Mouse (Mus musculus) intestine, embryonic 14.5 days (tissue): ENCODE results near the gene Tle3. TPM values are rescaled to one million over a fixed set of nuclear protein-coding genes. Genes with fewer than 3 reads are reported as not detected.

Experiments
- ATAC-seq: fragments of 200-750 bp; cut with Nextera tagmentation; replicated peaks from 2 replicates; pipeline ENCODE4 v1.8.0; 2017; ENCODE audit warnings: low read depth, moderate number of reproducible peaks, moderate TSS enrichment, moderate library complexity; ENCODE audit not compliant: low FRiP score, low TSS enrichment
- DNase-seq: peaks from one replicate; pipeline ENCODE4 v3.0.0-alpha.2; 2018; ENCODE audit warnings: low spot score
- H3K27ac ChIP-seq: fragments of 300-500 bp; sonication (generic); 2 replicates; pipeline ENCODE4 v1.5.1; 2014; ENCODE audit warnings: low read depth, mild to moderate bottlenecking, control low read depth
- H3K27me3 ChIP-seq: fragments of 300-500 bp; sonication (generic); replicated peaks from 2 replicates; pipeline ENCODE4 v1.6.1; 2014; ENCODE audit warnings: low read length, control low read depth; ENCODE audit not compliant: control insufficient read depth, insufficient read depth
- H3K36me3 ChIP-seq: fragments of 300-500 bp; sonication (generic); 2 replicates; pipeline ENCODE4 v1.6.1; 2014; ENCODE audit warnings: low read length, control low read depth; ENCODE audit not compliant: control insufficient read depth, insufficient read depth
- H3K4me1 ChIP-seq: fragments of 300-500 bp; sonication (generic); replicated peaks from 2 replicates; pipeline ENCODE4 v1.6.1; 2014; ENCODE audit warnings: low read length, control low read depth, mixed read lengths; ENCODE audit not compliant: control insufficient read depth, insufficient read depth
- H3K4me2 ChIP-seq: fragments of 300-500 bp; sonication (generic); 2 replicates; pipeline ENCODE4 v1.6.1; 2014; ENCODE audit warnings: low read length
- H3K4me3 ChIP-seq: fragments of 300-500 bp; sonication (generic); 2 replicates; pipeline ENCODE4 v1.5.1; 2014; ENCODE audit warnings: low read depth, low read length, control low read depth, mixed read lengths
- H3K9ac ChIP-seq: fragments of 300-500 bp; sonication (generic); 2 replicates; pipeline ENCODE4 v1.6.1; 2014; ENCODE audit warnings: mild to moderate bottlenecking, low read length
- H3K9me3 ChIP-seq: fragments of 300-500 bp; sonication (generic); 2 replicates; pipeline ENCODE4 v1.6.1; 2016; ENCODE audit warnings: low read length, control low read depth; ENCODE audit not compliant: control insufficient read depth
- WGBS: fragments of 180-500 bp; shearing (Covaris S2); extraction: QIAGEN DNeasy Blood & Tissue Kit; methylation state at CpG from one replicate; pipeline ENCODE4 v1.1.7; 2014; 5-methylcytosine and 5-hydroxymethylcytosine counted together
- polyA plus RNA-seq: library from polyadenylated mRNA; unstranded; fragments of >200 nt; fragmentation: Nextera tagmentation; extraction: Ambion mirVana; gene quantifications from 2 replicates; pipeline ENCODE4 v1.2.1, GENCODE M21; 2014

The Tle3 gene
- polyA plus RNA-seq, result 23.3 and 25.0 TPM in 2 replicates

GRCm38 (mm10) chr9:61371755-61372509 lies at the start of gene Tle3:
Tle3 (plus strand) TSS chr9:61372366.
- Histone ChIP-seq H3K4me2 (peak within 1 kb of the TSS; percentile 97), H3K36me3 (no peaks in the 10 kb centered on the region), H3K4me1 (peaks cover 62% of the 10 kb centered on the region), H3K9me3 (no peaks in the 10 kb centered on the region), H3K9ac (peak within 1 kb of the TSS; percentile 99), H3K27me3 (peaks cover 2% of the 10 kb centered on the region; the same call in 1 of the 2 replicates), H3K4me3 (peak within 1 kb of the TSS; percentile 93), H3K27ac (peak within 1 kb of the TSS; percentile 98)
- ATAC-seq (peak; percentile 73), DNase-seq (peak; percentile 97)
- WGBS, result 1% methylated on average over 35 of the region's 35 CpGs

- H3K36me3 ChIP-seq, result no peaks in the 10 kb centered on the region
- no peak overlapping the region for H3K27ac ChIP-seq
- H3K9me3 ChIP-seq, result no peaks in the 10 kb centered on the region
- ATAC-seq (no peak), DNase-seq (no peak)
- no peaks in the 10 kb centered on the region for H3K27me3 ChIP-seq
- no peak overlapping the region for H3K9ac ChIP-seq
- H3K4me1 ChIP-seq, result peaks cover 29% of the 10 kb centered on the region
- 70% methylated on average over 5 of the region's 5 CpGs for WGBS
- H3K4me3 ChIP-seq, result no peak overlapping the region
- no peak overlapping the region for H3K4me2 ChIP-seq
Observed at GRCm38 (mm10) chr9:61323221-61323620, 48.9 kb upstream of the Tle3 start.

GRCm38 (mm10) chr9:61323879-61324278 lies 48.3 kb upstream of the Tle3 start:
- no peak for ATAC-seq
- peaks cover 29% of the 10 kb centered on the region for H3K4me1 ChIP-seq
- WGBS, result 73% methylated on average over 3 of the region's 3 CpGs
- H3K27me3 ChIP-seq, result no peaks in the 10 kb centered on the region
- DNase-seq, result no peak
- H3K9me3 ChIP-seq, result no peaks in the 10 kb centered on the region
- no peak overlapping the region for H3K4me2 ChIP-seq
- no peaks in the 10 kb centered on the region for H3K36me3 ChIP-seq
- no peak overlapping the region for H3K9ac ChIP-seq
- no peak overlapping the region for H3K4me3 ChIP-seq
- no peak overlapping the region for H3K27ac ChIP-seq

GRCm38 (mm10) chr9:61324354-61324753 lies 47.8 kb upstream of the Tle3 start:
- Histone ChIP-seq H3K4me3 (no peak overlapping the region), H3K9me3 (no peaks in the 10 kb centered on the region), H3K27me3 (no peaks in the 10 kb centered on the region), H3K4me1 (peaks cover 29% of the 10 kb centered on the region), H3K4me2 (no peak overlapping the region), H3K36me3 (no peaks in the 10 kb centered on the region), H3K27ac (no peak overlapping the region), H3K9ac (no peak overlapping the region)
- DNase-seq (no peak), ATAC-seq (no peak)
- WGBS, result 35% methylated on average over 12 of the region's 12 CpGs

- 68% methylated on average over 1 of the region's 2 CpGs for WGBS
- Histone ChIP-seq H3K27me3 (no peaks in the 10 kb centered on the region), H3K9ac (no peak overlapping the region), H3K36me3 (no peaks in the 10 kb centered on the region), H3K4me1 (peaks cover 29% of the 10 kb centered on the region), H3K4me3 (no peak overlapping the region), H3K4me2 (no peak overlapping the region), H3K27ac (no peak overlapping the region), H3K9me3 (no peaks in the 10 kb centered on the region)
- ATAC-seq (no peak), DNase-seq (no peak)
Observed at GRCm38 (mm10) chr9:61325012-61325411, 47.2 kb upstream of the Tle3 start.

- Histone ChIP-seq H3K4me1 (peaks cover 29% of the 10 kb centered on the region), H3K4me2 (no peak overlapping the region), H3K36me3 (no peaks in the 10 kb centered on the region), H3K27ac (no peak overlapping the region), H3K9ac (no peak overlapping the region), H3K4me3 (no peak overlapping the region), H3K27me3 (no peaks in the 10 kb centered on the region), H3K9me3 (no peaks in the 10 kb centered on the region)
- 11% methylated on average over 7 of the region's 7 CpGs for WGBS
- no peak for DNase-seq
- ATAC-seq, result no peak
Observed at GRCm38 (mm10) chr9:61325931-61326351, 46.2 kb upstream of the Tle3 start.

GRCm38 (mm10) chr9:61326922-61327321 lies 45.2 kb upstream of the Tle3 start:
- Histone ChIP-seq H3K4me2 (no peak overlapping the region), H3K9me3 (no peaks in the 10 kb centered on the region), H3K9ac (no peak overlapping the region), H3K4me1 (peaks cover 27% of the 10 kb centered on the region), H3K27me3 (no peaks in the 10 kb centered on the region), H3K36me3 (no peaks in the 10 kb centered on the region), H3K27ac (no peak overlapping the region), H3K4me3 (no peak overlapping the region)
- DNase-seq (no peak), ATAC-seq (no peak)
- WGBS, result 67% methylated on average over 8 of the region's 8 CpGs

- H3K27me3 ChIP-seq, result no peaks in the 10 kb centered on the region
- no peak for DNase-seq
- 82% methylated on average over 5 of the region's 5 CpGs for WGBS
Observed at GRCm38 (mm10) chr9:61328173-61328572, 44.0 kb upstream of the Tle3 start.

GRCm38 (mm10) chr9:61330747-61331146 lies 41.4 kb upstream of the Tle3 start:
- H3K9ac ChIP-seq, result no peak overlapping the region
- H3K36me3 ChIP-seq, result no peaks in the 10 kb centered on the region
- H3K4me1 ChIP-seq, result peaks cover 8% of the 10 kb centered on the region
- no peak overlapping the region for H3K4me3 ChIP-seq
- DNase-seq (no peak), ATAC-seq (no peak)
- WGBS, result 88% methylated on average over 9 of the region's 9 CpGs
- H3K9me3 ChIP-seq, result no peaks in the 10 kb centered on the region
- no peak overlapping the region for H3K27ac ChIP-seq
- H3K4me2 ChIP-seq, result no peak overlapping the region
- no peaks in the 10 kb centered on the region for H3K27me3 ChIP-seq

More at GRCm38 (mm10) chr9:61328173-61328572, 44.0 kb upstream of the Tle3 start:
- no peak for ATAC-seq
- H3K9me3 ChIP-seq, result no peaks in the 10 kb centered on the region
- no peaks in the 10 kb centered on the region for H3K36me3 ChIP-seq
- H3K4me1 ChIP-seq, result peaks cover 21% of the 10 kb centered on the region
- H3K4me2 ChIP-seq, result no peak overlapping the region
- H3K27ac ChIP-seq, result no peak overlapping the region
- no peak overlapping the region for H3K9ac ChIP-seq
- H3K4me3 ChIP-seq, result no peak overlapping the region
